Mouse (Mus musculus) liver, embryonic 15.5 days (tissue): Measurements from ENCODE around the gene Gfi1b. TPM values are rescaled to one million over a fixed set of nuclear protein-coding genes. Genes with fewer than 3 reads are reported as not detected.

Experiments used
- ATAC-seq: fragments of 200-750 bp; cut with Nextera tagmentation; 2 replicates; pipeline ENCODE4 v1.8.0; 2017; ENCODE audit warnings: moderate number of reproducible peaks, mild to moderate bottlenecking, moderate library complexity; ENCODE audit not compliant: insufficient read depth
- H3K27ac ChIP-seq: fragments of 300-500 bp; sonication (generic); replicated peaks from 2 replicates; pipeline ENCODE4 v1.5.1; 2015; ENCODE audit warnings: mild to moderate bottlenecking, inconsistent platforms
- H3K27me3 ChIP-seq: fragments of 300-500 bp; sonication (generic); 2 replicates; pipeline ENCODE4 v1.6.1; 2015; ENCODE audit warnings: mild to moderate bottlenecking, inconsistent platforms
- H3K36me3 ChIP-seq: fragments of 300-500 bp; sonication (generic); replicated peaks from 2 replicates; pipeline ENCODE4 v1.6.1; 2015; ENCODE audit warnings: moderate library complexity, mild to moderate bottlenecking, inconsistent platforms
- H3K4me1 ChIP-seq: fragments of 300-500 bp; sonication (generic); replicated peaks from 2 replicates; pipeline ENCODE4 v1.6.1; 2015; ENCODE audit warnings: inconsistent platforms
- H3K4me2 ChIP-seq: fragments of 300-500 bp; sonication (generic); 2 replicates; pipeline ENCODE4 v1.6.1; 2015; ENCODE audit warnings: moderate library complexity, mild to moderate bottlenecking, inconsistent platforms
- H3K4me3 ChIP-seq: fragments of 300-500 bp; sonication (generic); replicated peaks from 2 replicates; pipeline ENCODE4 v1.5.1; 2015; ENCODE audit warnings: mild to moderate bottlenecking, inconsistent platforms
- H3K9ac ChIP-seq: fragments of 300-500 bp; sonication (generic); 2 replicates; pipeline ENCODE4 v1.6.1; 2015; ENCODE audit warnings: moderate library complexity, mild to moderate bottlenecking, inconsistent platforms
- H3K9me3 ChIP-seq: fragments of 300-500 bp; sonication (generic); replicated peaks from 2 replicates; pipeline ENCODE4 v1.6.1; 2016; ENCODE audit warnings: inconsistent platforms
- WGBS: fragments of 180-500 bp; shearing (Covaris S2); methylation state at CpG from one replicate; pipeline ENCODE4 v1.1.7; 2015; ENCODE audit warnings: mixed read lengths; ENCODE audit not compliant: insufficient replicate concordance; 5-methylcytosine and 5-hydroxymethylcytosine counted together
- polyA plus RNA-seq: library from polyadenylated mRNA; unstranded; fragments of >200 nt; fragmentation: Nextera tagmentation; extraction: Ambion mirVana; gene quantifications from 2 replicates; pipeline ENCODE4 v1.2.1, GENCODE M21; 2015

Gene Gfi1b
- polyA plus RNA-seq, 1 experiment from 2014 or later, result 88.2 TPM

DNA sequence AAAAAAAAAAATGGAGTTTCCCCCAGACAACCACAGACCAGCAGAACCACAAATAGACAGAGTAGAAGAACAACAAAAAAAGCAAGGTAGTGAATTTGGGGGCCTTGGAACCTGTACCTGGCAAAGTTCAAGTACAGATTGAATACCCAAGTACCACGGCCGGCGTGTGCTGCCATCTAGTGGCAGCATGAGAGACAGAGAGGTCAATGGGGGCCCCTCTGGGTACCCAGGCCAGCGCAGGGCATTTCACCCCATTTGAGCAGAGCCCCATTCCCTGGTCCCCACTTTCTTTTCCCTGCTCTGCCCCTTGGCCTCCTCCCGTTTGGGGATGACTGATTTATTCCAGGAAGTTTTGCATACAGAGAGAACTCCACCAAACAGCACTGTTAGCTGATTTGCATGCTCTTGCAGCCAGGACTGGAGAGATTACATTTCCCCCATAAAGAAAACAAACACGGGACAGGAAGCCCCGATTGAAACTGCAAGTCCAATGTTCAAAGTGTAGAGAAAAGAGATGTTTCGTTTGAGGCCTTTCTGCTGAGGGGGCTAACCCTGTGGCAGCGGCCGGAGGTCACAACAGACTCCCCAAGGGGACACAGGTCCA is 841 bp upstream of the Gfi1b start:
- Histone ChIP-seq H3K9ac (0 out of 2 replicates have a peak overlapping the region, but pooled peaks have one; percentile 40), H3K27me3 (no peaks in the 10 kb centered on the region; the same call in 1 of the 2 replicates), H3K4me3 (peak overlapping the region; percentile 80), H3K27ac (no peak overlapping the region; the same call in 1 of the 2 replicates), H3K36me3 (peaks cover 17% of the 10 kb centered on the region), H3K4me1 (peaks cover 41% of the 10 kb centered on the region), H3K9me3 (no peaks in the 10 kb centered on the region), H3K4me2 (peak overlapping the region; percentile 74)
- WGBS, result 15% methylated on average over 10 of the region's 10 CpGs
- ATAC-seq, result 0 out of 2 replicates have a peak, but pooled peaks have one; percentile 17

DNA sequence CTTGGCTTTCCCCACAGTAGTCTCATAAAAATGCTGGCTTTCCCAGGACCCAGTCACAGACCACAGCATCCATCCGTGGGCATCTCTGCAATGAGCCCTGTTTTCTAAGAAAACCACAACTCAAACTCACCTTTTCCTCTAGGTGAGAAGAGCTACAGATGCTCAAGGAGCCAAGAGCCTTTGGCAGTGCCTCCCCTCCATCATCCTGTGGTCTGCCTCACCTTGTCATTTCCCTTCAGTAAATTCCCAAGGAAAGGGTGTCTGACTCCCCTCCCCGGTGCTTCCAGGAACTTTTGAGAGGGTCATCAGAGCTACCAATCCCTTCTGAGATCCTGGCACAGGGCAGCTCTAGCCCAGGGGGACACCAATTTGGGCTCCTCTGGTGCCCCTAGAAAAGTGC is 671 bp downstream of the Gfi1b start:
- peak overlapping the region; percentile 74 for H3K4me2 ChIP-seq
- H3K27me3 ChIP-seq, result no peaks in the 10 kb centered on the region; the same call in 1 of the 2 replicates
- H3K9me3 ChIP-seq, result no peaks in the 10 kb centered on the region
- WGBS, result 5% methylated on average over 2 of the region's 2 CpGs
- peaks cover 57% of the 10 kb centered on the region for H3K4me1 ChIP-seq
- peaks cover 22% of the 10 kb centered on the region for H3K36me3 ChIP-seq
- no peak for ATAC-seq
- peak overlapping the region; percentile 79 for H3K9ac ChIP-seq
- H3K27ac ChIP-seq, result peak overlapping the region; percentile 97
- H3K4me3 ChIP-seq, result peak overlapping the region; percentile 80

DNA sequence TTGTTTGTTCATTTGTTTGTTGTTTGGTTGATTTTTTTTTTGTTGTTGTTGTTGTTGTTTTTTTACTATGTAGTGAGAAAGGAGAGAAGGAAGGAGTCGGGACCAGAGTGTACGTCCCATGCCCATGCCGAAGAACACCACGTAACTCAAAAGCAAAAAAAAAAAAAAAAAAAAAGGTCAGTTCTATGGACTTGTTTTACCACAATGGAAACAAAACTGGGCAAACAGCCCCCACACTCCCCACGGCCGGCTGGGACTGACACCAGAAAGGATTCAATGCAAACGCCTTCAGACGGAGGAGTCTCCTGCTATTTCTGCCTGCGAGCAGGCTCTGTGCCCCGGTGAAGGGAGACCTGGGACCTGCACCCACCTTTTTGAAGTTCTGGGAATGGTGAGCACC is 1.3 kb downstream of the Gfi1b start:
- H3K4me2 ChIP-seq, result peak overlapping the region; percentile 74

DNA sequence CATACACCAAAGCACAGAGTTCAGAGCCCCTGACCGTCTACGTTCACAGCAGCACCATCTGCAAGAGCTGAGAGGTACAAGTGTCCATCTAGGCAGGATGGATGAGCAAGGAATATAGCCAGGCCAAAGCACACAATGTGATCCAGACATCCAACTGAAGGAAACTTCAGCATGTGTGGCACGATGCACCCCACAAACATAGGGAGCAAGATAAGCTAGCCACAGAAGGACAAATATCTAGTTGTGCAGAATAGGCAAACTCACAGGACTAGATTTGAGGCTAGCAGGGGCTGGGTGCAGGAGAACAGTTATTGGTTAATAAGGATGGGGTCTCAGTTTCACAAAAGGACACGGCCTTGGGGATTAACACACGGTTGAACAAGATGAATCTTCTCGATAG is 2.4 kb downstream of the Gfi1b start:
- Histone ChIP-seq H3K4me1 (peaks cover 74% of the 10 kb centered on the region), H3K36me3 (peaks cover 40% of the 10 kb centered on the region), H3K9me3 (no peaks in the 10 kb centered on the region), H3K9ac (peak overlapping the region; percentile 79), H3K27ac (peak overlapping the region; percentile 97), H3K4me3 (peak overlapping the region; percentile 80), H3K27me3 (no peaks in the 10 kb centered on the region; the same call in 1 of the 2 replicates), H3K4me2 (peak overlapping the region; percentile 74)
- WGBS, result 28% methylated on average over 6 of the region's 6 CpGs
- no peak for ATAC-seq

More for the DNA sequence above, 1.3 kb downstream of the Gfi1b start:
- ATAC-seq, result no peak
- Histone ChIP-seq H3K4me1 (peaks cover 62% of the 10 kb centered on the region), H3K9me3 (no peaks in the 10 kb centered on the region), H3K9ac (peak overlapping the region; percentile 79), H3K36me3 (peaks cover 28% of the 10 kb centered on the region), H3K27me3 (no peaks in the 10 kb centered on the region; the same call in 1 of the 2 replicates), H3K27ac (peak overlapping the region; percentile 97), H3K4me3 (peak overlapping the region; percentile 80)
- WGBS, result 12% methylated on average over 10 of the region's 10 CpGs

- Histone ChIP-seq H3K9ac (peak overlapping the region; percentile 79), H3K4me3 (peak overlapping the region; percentile 80), H3K4me2 (peak overlapping the region; percentile 74), H3K27me3 (no peaks in the 10 kb centered on the region; the same call in 1 of the 2 replicates), H3K4me1 (peaks cover 75% of the 10 kb centered on the region), H3K27ac (peak overlapping the region; percentile 97), H3K36me3 (peaks cover 45% of the 10 kb centered on the region), H3K9me3 (no peaks in the 10 kb centered on the region)
- WGBS, result 16% methylated on average over 6 of the region's 6 CpGs
- ATAC-seq, result no peak
Observed at GRCm38 (mm10) chr2:28618777-28619336, 2.9 kb downstream of the Gfi1b start.

DNA sequence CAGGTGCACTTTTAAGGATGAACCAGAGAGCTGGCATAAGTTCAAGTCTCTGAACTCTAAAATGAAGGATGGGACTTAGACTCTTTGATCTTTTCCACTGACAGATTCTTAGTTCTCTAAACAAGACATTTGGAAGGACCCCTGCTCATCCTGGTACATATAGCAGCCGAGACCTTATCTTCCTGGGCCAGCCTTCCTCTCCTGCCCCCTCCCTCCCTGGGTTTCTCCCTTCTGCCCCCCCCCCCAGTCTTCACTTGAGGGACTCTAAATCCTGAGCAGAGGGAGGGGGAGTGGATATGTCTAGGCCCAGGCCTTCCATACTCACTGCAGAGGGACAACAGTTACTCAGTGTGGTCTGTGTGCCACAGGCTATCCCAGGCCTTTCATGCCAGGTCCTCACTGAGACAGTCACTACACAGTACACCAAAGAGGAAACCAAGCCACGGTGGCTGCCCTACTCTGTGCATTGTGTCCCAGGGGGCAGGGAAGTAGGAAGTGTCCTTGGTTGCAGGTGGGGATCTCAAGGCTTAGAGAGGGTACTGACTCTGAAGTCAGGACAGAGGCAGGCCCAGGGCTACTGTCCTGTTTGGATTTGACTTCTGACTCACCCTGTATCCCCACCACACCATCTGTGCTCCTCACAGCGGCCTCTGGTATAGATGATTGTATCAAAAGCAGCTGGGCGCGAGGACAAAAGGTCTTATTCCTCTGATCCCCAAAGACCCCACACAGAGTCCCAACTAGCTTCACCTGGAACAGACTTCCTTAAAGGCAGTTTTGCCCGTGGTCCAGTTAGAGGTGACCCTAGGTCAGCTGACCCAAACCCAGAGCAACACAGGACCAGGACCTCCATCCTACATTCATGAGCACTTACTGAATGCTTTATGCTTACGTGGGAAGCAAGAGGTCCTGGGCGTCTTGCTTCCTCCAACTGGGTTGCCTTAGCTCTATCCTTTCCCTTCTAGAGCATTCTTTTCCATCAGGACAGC is 4.0 kb downstream of the Gfi1b start:
- Histone ChIP-seq H3K27ac (peak overlapping the region; percentile 97), H3K4me2 (peak overlapping the region; percentile 74), H3K9me3 (no peaks in the 10 kb centered on the region), H3K9ac (peak overlapping the region; percentile 79), H3K4me1 (peaks cover 82% of the 10 kb centered on the region), H3K36me3 (peaks cover 56% of the 10 kb centered on the region), H3K4me3 (peak overlapping the region; percentile 80), H3K27me3 (no peaks in the 10 kb centered on the region)
- ATAC-seq, result peak; percentile 32
- WGBS, result 31% methylated on average over 8 of the region's 8 CpGs

GRCm38 (mm10) chr2:28616874-28617273 is 4.9 kb downstream of the Gfi1b start:
- ATAC-seq, result peak; percentile 87
- H3K9me3 ChIP-seq, result no peaks in the 10 kb centered on the region

DNA sequence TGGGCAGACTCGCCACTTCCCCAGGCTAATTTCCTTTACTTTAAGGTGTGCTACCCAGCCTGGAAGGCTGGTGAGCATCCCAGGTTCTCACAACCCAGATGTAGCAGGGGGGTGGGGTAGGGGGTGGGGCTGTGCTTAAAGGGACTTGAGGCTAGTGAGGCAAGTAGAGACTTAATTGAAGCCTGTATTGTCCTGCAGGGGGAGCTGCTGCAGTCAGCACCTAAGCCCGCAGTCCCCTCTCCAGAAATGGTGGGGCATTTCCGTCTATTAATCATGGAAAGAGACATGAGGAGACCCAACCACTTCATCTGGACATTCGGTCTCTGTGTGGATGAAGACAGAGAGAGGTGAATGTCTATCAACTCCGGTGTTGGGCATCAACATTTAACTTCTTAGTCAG is 5.4 kb downstream of the Gfi1b start:
- H3K27ac ChIP-seq, result peak overlapping the region; percentile 97
- H3K9me3 ChIP-seq, result no peaks in the 10 kb centered on the region
- no peaks in the 10 kb centered on the region for H3K27me3 ChIP-seq
- peaks cover 70% of the 10 kb centered on the region for H3K36me3 ChIP-seq
- peak overlapping the region; percentile 79 for H3K9ac ChIP-seq
- ATAC-seq, result peak; percentile 28
- peak overlapping the region; percentile 74 for H3K4me2 ChIP-seq
- peaks cover 83% of the 10 kb centered on the region for H3K4me1 ChIP-seq
- H3K4me3 ChIP-seq, result peak overlapping the region; percentile 80
- WGBS, result 24% methylated on average over 5 of the region's 5 CpGs

More at GRCm38 (mm10) chr2:28616874-28617273, 4.9 kb downstream of the Gfi1b start:
- H3K9ac ChIP-seq, result peak overlapping the region; percentile 79
- peak overlapping the region; percentile 80 for H3K4me3 ChIP-seq
- H3K27me3 ChIP-seq, result no peaks in the 10 kb centered on the region
- H3K4me1 ChIP-seq, result peaks cover 82% of the 10 kb centered on the region
- peak overlapping the region; percentile 74 for H3K4me2 ChIP-seq
- peak overlapping the region; percentile 97 for H3K27ac ChIP-seq
- WGBS, result 22% methylated on average over 9 of the region's 9 CpGs
- peaks cover 65% of the 10 kb centered on the region for H3K36me3 ChIP-seq

- no peak overlapping the region for H3K4me2 ChIP-seq
- H3K4me3 ChIP-seq, result no peak overlapping the region
- H3K9me3 ChIP-seq, result no peaks in the 10 kb centered on the region
- ATAC-seq, result no peak
- no peaks in the 10 kb centered on the region for H3K27me3 ChIP-seq
- WGBS, result 87% methylated on average over 10 of the region's 10 CpGs
- peaks cover 96% of the 10 kb centered on the region for H3K4me1 ChIP-seq
- peak overlapping the region; percentile 97 for H3K27ac ChIP-seq
- H3K36me3 ChIP-seq, result peaks cover 88% of the 10 kb centered on the region
- no peak overlapping the region for H3K9ac ChIP-seq
Observed at GRCm38 (mm10) chr2:28613599-28613998, 8.2 kb downstream of the Gfi1b start.

- Histone ChIP-seq H3K4me3 (no peak overlapping the region), H3K4me2 (no peak overlapping the region), H3K36me3 (peaks cover 84% of the 10 kb centered on the region), H3K27ac (peak overlapping the region; percentile 97), H3K4me1 (peaks cover 96% of the 10 kb centered on the region), H3K27me3 (no peaks in the 10 kb centered on the region), H3K9ac (no peak overlapping the region), H3K9me3 (no peaks in the 10 kb centered on the region)
- 90% methylated on average over 10 of the region's 10 CpGs for WGBS
- ATAC-seq, result no peak
Observed at GRCm38 (mm10) chr2:28612436-28613063, 9.2 kb downstream of the Gfi1b start.
